Mouse (Mus musculus): ENCODE measurements around the gene Coro1c. TPM values are rescaled to one million over a fixed set of nuclear protein-coding genes. Genes with fewer than 3 reads are reported as not detected.

Coro1c gene
- polyA plus RNA-seq, 1 experiment from 2014 or later, result 145 TPM

- WGBS, result 79% methylated on average over 8 of the region's 8 CpGs
- Histone ChIP-seq H3K36me3 (ENCODE audit: control insufficient read depth, insufficient read depth, low read length) (peaks cover 16% of the 10 kb centered on the region), H3K4me3 (replicated peaks; ENCODE audit: low read length) (no peak overlapping the region), H3K9ac (ENCODE audit: low read length) (no peak overlapping the region), H3K9me3 (replicated peaks; ENCODE audit: control insufficient read depth, low read length) (no peaks in the 10 kb centered on the region), H3K27ac (ENCODE audit: low read length) (no peak overlapping the region), H3K4me2 (ENCODE audit: low read depth, low read length) (no peak overlapping the region), H3K4me1 (ENCODE audit: control insufficient read depth, insufficient read depth, low read length) (peaks cover 3% of the 10 kb centered on the region), H3K27me3 (ENCODE audit: control insufficient read depth, insufficient read depth, low read length) (no peaks in the 10 kb centered on the region)
- ATAC-seq (ENCODE audit: insufficient read depth, low FRiP score), result no peak
Observed at GRCm38 (mm10) chr5:113850680-113851230, 57.8 kb downstream of the Coro1c start.

GRCm38 (mm10) chr5:113847636-113848035, 60.9 kb downstream of the Coro1c start:
- WGBS, result 79% methylated on average over 9 of the region's 9 CpGs

GRCm38 (mm10) chr5:113846656-113847055, 61.9 kb downstream of the Coro1c start:
- Histone ChIP-seq H3K9me3 (replicated peaks; ENCODE audit: control insufficient read depth, low read length) (no peaks in the 10 kb centered on the region), H3K36me3 (ENCODE audit: control insufficient read depth, insufficient read depth, low read length) (peaks cover 32% of the 10 kb centered on the region), H3K27ac (ENCODE audit: low read length) (no peak overlapping the region), H3K4me3 (replicated peaks; ENCODE audit: low read length) (no peak overlapping the region), H3K4me2 (ENCODE audit: low read depth, low read length) (no peak overlapping the region), H3K9ac (ENCODE audit: low read length) (no peak overlapping the region), H3K27me3 (ENCODE audit: control insufficient read depth, insufficient read depth, low read length) (no peaks in the 10 kb centered on the region), H3K4me1 (ENCODE audit: control insufficient read depth, insufficient read depth, low read length) (peaks cover 10% of the 10 kb centered on the region)
- 88% methylated on average over 8 of the region's 8 CpGs for WGBS
- ATAC-seq (ENCODE audit: insufficient read depth, low FRiP score), result no peak

More at GRCm38 (mm10) chr5:113847636-113848035, 60.9 kb downstream of the Coro1c start:
- Histone ChIP-seq H3K27me3 (ENCODE audit: control insufficient read depth, insufficient read depth, low read length) (no peaks in the 10 kb centered on the region), H3K4me2 (ENCODE audit: low read depth, low read length) (no peak overlapping the region), H3K9ac (ENCODE audit: low read length) (no peak overlapping the region), H3K9me3 (replicated peaks; ENCODE audit: control insufficient read depth, low read length) (no peaks in the 10 kb centered on the region), H3K4me3 (replicated peaks; ENCODE audit: low read length) (no peak overlapping the region), H3K4me1 (ENCODE audit: control insufficient read depth, insufficient read depth, low read length) (peaks cover 10% of the 10 kb centered on the region), H3K36me3 (ENCODE audit: control insufficient read depth, insufficient read depth, low read length) (peaks cover 30% of the 10 kb centered on the region), H3K27ac (ENCODE audit: low read length) (no peak overlapping the region)
- ATAC-seq (ENCODE audit: insufficient read depth, low FRiP score), result no peak

GRCm38 (mm10) chr5:113845627-113846026, 62.9 kb downstream of the Coro1c start:
- ATAC-seq (ENCODE audit: insufficient read depth, low FRiP score), result no peak
- Histone ChIP-seq H3K4me1 (ENCODE audit: control insufficient read depth, insufficient read depth, low read length) (peaks cover 10% of the 10 kb centered on the region), H3K27me3 (ENCODE audit: control insufficient read depth, insufficient read depth, low read length) (no peaks in the 10 kb centered on the region), H3K27ac (ENCODE audit: low read length) (no peak overlapping the region), H3K4me3 (replicated peaks; ENCODE audit: low read length) (no peak overlapping the region), H3K4me2 (ENCODE audit: low read depth, low read length) (no peak overlapping the region), H3K36me3 (ENCODE audit: control insufficient read depth, insufficient read depth, low read length) (peaks cover 28% of the 10 kb centered on the region), H3K9ac (ENCODE audit: low read length) (no peak overlapping the region), H3K9me3 (replicated peaks; ENCODE audit: control insufficient read depth, low read length) (no peaks in the 10 kb centered on the region)
- 73% methylated on average over 8 of the region's 8 CpGs for WGBS

DNA sequence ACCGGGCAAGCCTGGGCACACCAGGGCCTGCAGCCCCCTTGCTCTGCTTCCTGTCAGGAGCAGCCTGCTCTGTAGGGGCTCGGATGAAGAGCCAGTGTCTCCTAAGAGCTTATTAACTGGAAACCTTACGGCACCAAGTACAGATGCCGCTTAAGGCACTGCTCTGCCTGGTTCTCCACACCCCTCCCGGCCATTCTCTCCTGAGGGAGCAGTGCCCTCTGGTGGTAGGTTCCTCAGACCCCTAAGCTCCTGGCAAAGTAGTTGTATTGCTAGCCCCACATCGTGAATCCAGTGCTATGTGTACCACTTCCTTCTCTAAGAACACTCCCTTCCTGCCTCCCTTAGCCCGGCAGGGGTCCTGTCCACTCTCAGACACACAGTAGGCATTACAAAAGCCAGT, 63.8 kb downstream of the Coro1c start:
- Histone ChIP-seq H3K27ac (ENCODE audit: low read length) (peak overlapping the region; percentile 89), H3K27me3 (ENCODE audit: control insufficient read depth, insufficient read depth, low read length) (no peaks in the 10 kb centered on the region), H3K36me3 (ENCODE audit: control insufficient read depth, insufficient read depth, low read length) (peaks cover 26% of the 10 kb centered on the region), H3K9me3 (replicated peaks; ENCODE audit: control insufficient read depth, low read length) (no peaks in the 10 kb centered on the region), H3K4me3 (replicated peaks; ENCODE audit: low read length) (no peak overlapping the region), H3K4me2 (ENCODE audit: low read depth, low read length) (peak overlapping the region; percentile 16; the same call in 1 of the 2 replicates), H3K4me1 (ENCODE audit: control insufficient read depth, insufficient read depth, low read length) (peaks cover 10% of the 10 kb centered on the region), H3K9ac (ENCODE audit: low read length) (peak overlapping the region; percentile 35)
- WGBS, result 52% methylated on average over 7 of the region's 7 CpGs
- peak; percentile 37; the same call in 1 of the 2 replicates for ATAC-seq (ENCODE audit: insufficient read depth, low FRiP score)

- H3K27ac ChIP-seq (ENCODE audit: low read length), result peak overlapping the region; percentile 89; the same call in 1 of the 2 replicates
- H3K27me3 ChIP-seq (ENCODE audit: control insufficient read depth, insufficient read depth, low read length), result no peaks in the 10 kb centered on the region
- H3K9ac ChIP-seq (ENCODE audit: low read length), result peak overlapping the region; percentile 35; the same call in 1 of the 2 replicates
- ATAC-seq (ENCODE audit: insufficient read depth, low FRiP score), result peak; percentile 30; the same call in 1 of the 2 replicates
- peaks cover 10% of the 10 kb centered on the region for H3K4me1 ChIP-seq (ENCODE audit: control insufficient read depth, insufficient read depth, low read length)
- WGBS, result 50% methylated on average over 15 of the region's 15 CpGs
- H3K4me3 ChIP-seq (replicated peaks; ENCODE audit: low read length), result no peak overlapping the region
- H3K36me3 ChIP-seq (ENCODE audit: control insufficient read depth, insufficient read depth, low read length), result peaks cover 23% of the 10 kb centered on the region; the same call in 1 of the 2 replicates
- H3K9me3 ChIP-seq (replicated peaks; ENCODE audit: control insufficient read depth, low read length), result no peaks in the 10 kb centered on the region
- H3K4me2 ChIP-seq (ENCODE audit: low read depth, low read length), result peak overlapping the region; percentile 19; the same call in 1 of the 2 replicates
Observed at GRCm38 (mm10) chr5:113844106-113844505, 64.5 kb downstream of the Coro1c start.

- Histone ChIP-seq H3K9me3 (replicated peaks; ENCODE audit: control insufficient read depth, low read length) (no peaks in the 10 kb centered on the region), H3K4me1 (ENCODE audit: control insufficient read depth, insufficient read depth, low read length) (peaks cover 10% of the 10 kb centered on the region), H3K36me3 (ENCODE audit: control insufficient read depth, insufficient read depth, low read length) (peaks cover 23% of the 10 kb centered on the region; the same call in 1 of the 2 replicates), H3K9ac (ENCODE audit: low read length) (no peak overlapping the region), H3K4me2 (ENCODE audit: low read depth, low read length) (no peak overlapping the region), H3K27ac (ENCODE audit: low read length) (no peak overlapping the region), H3K4me3 (replicated peaks; ENCODE audit: low read length) (no peak overlapping the region), H3K27me3 (ENCODE audit: control insufficient read depth, insufficient read depth, low read length) (no peaks in the 10 kb centered on the region)
- 91% methylated on average over 9 of the region's 9 CpGs for WGBS
- no peak for ATAC-seq (ENCODE audit: insufficient read depth, low FRiP score)
Observed at GRCm38 (mm10) chr5:113842906-113843305, 65.7 kb downstream of the Coro1c start.

DNA sequence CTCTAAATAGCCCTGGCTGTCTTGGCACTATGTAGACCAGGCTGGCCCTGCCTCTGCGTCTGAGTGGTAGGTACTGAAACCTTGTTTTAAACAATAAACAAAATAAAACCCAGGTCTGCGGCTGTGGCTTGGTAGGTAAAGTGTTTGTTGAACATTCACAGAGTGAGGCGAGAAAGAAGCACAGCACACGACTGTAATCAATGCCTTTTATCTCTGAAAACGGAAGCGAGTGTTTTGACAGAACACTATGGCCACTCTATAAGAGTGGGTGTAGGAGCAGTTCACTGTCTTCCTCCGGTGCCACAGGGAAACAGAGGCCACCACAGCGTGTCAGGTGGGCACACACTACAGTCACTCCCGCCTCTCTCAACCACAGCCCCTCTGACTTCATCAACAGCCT, 66.3 kb downstream of the Coro1c start:
- H3K9ac ChIP-seq (ENCODE audit: low read length), result no peak overlapping the region
- H3K4me3 ChIP-seq (replicated peaks; ENCODE audit: low read length), result no peak overlapping the region
- peaks cover 10% of the 10 kb centered on the region for H3K4me1 ChIP-seq (ENCODE audit: control insufficient read depth, insufficient read depth, low read length)
- no peaks in the 10 kb centered on the region for H3K27me3 ChIP-seq (ENCODE audit: control insufficient read depth, insufficient read depth, low read length)
- H3K36me3 ChIP-seq (ENCODE audit: control insufficient read depth, insufficient read depth, low read length), result peaks cover 23% of the 10 kb centered on the region; the same call in 1 of the 2 replicates
- no peak overlapping the region for H3K27ac ChIP-seq (ENCODE audit: low read length)
- ATAC-seq (ENCODE audit: insufficient read depth, low FRiP score), result no peak
- no peak overlapping the region for H3K4me2 ChIP-seq (ENCODE audit: low read depth, low read length)
- 78% methylated on average over 9 of the region's 9 CpGs for WGBS
- H3K9me3 ChIP-seq (replicated peaks; ENCODE audit: control insufficient read depth, low read length), result no peaks in the 10 kb centered on the region

DNA sequence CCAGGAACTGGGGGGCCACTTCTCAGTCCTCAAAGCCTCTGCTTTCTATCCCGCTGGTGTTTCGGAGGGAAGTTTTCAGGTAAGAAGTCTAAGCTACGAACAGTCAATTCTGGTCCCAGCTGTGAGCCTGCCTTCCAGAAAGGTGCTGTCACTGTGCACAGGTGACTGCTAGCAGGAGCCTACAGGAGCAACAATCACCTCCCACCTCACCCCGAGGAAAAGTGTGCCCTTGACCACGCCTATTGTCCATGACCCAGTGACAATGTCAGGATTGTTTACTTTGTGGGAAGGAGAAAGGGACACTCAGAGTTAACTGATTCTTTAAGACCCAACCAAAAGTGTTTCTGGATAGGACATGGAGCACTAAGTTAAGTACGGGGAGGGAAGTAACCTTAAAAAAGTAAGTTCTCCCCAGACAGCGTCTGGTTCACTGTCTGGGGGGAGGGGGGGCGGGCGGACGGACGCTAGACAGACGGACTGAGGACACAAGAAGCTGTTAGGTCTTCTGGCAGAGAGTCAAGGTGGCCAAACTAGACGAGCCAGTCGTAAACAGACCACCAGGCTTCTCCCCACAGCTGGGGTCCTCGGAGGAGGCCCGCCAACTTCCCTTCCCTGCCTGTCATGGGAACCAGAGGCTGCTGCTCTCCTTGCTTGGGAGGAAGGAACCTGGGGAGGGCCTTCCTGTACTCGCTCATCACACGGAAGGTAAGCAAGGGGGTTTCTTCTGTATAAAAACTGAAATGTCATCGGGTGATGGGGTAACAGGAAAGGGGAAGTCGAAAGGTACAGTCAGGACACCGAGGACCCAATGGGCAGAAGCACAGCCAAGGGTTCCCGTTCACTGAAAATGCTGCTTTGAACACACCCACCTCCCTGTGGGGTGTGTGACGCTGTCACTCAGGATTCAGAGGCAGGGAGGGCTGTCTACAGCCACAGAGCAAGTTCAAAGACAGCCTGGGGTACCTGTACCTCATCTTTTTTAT, 67.0 kb downstream of the Coro1c start:
- Histone ChIP-seq H3K4me3 (replicated peaks; ENCODE audit: low read length) (no peak overlapping the region), H3K4me2 (ENCODE audit: low read depth, low read length) (no peak overlapping the region), H3K27ac (ENCODE audit: low read length) (peak overlapping the region; percentile 23; the same call in 1 of the 2 replicates), H3K4me1 (ENCODE audit: control insufficient read depth, insufficient read depth, low read length) (peaks cover 10% of the 10 kb centered on the region), H3K9ac (ENCODE audit: low read length) (peak overlapping the region; percentile 8; the same call in 1 of the 2 replicates), H3K9me3 (replicated peaks; ENCODE audit: control insufficient read depth, low read length) (no peaks in the 10 kb centered on the region), H3K36me3 (ENCODE audit: control insufficient read depth, insufficient read depth, low read length) (peaks cover 23% of the 10 kb centered on the region; the same call in 1 of the 2 replicates), H3K27me3 (ENCODE audit: control insufficient read depth, insufficient read depth, low read length) (no peaks in the 10 kb centered on the region)
- no peak for ATAC-seq (ENCODE audit: insufficient read depth, low FRiP score)
- 56% methylated on average over 23 of the region's 23 CpGs for WGBS
